Mouse (Mus musculus): ENCODE results near the gene Gm20388. TPM values are rescaled to one million over a fixed set of nuclear protein-coding genes. Genes with fewer than 3 reads are reported as not detected.

The Gm20388 gene
- polyA plus RNA-seq, 1 experiment from 2014 or later = not detected

- Histone ChIP-seq H3K4me2 (ENCODE audit: low read depth, low read length) (no peak overlapping the region), H3K36me3 (ENCODE audit: control insufficient read depth, insufficient read depth, low read length) (no peaks in the 10 kb centered on the region), H3K4me1 (replicated peaks; ENCODE audit: control insufficient read depth, insufficient read depth, low read length) (no peaks in the 10 kb centered on the region), H3K9ac (ENCODE audit: low read length) (no peak overlapping the region), H3K27me3 (ENCODE audit: control insufficient read depth, insufficient read depth, low read depth, low read length) (no peaks in the 10 kb centered on the region), H3K27ac (ENCODE audit: low read length) (no peak overlapping the region), H3K4me3 (ENCODE audit: low read length) (no peak overlapping the region), H3K9me3 (ENCODE audit: control insufficient read depth, low read length) (no peaks in the 10 kb centered on the region)
- WGBS = 45% methylated on average over 10 of the region's 10 CpGs
- no peak for ATAC-seq (ENCODE audit: low read depth)
Measured at GRCm38 (mm10) chr8:121213651-121214050, 1303.0 kb downstream of the Gm20388 start.

- 82% methylated on average over 10 of the region's 10 CpGs for WGBS
- Histone ChIP-seq H3K27me3 (ENCODE audit: control insufficient read depth, insufficient read depth, low read depth, low read length) (no peaks in the 10 kb centered on the region; the same call in 1 of the 2 replicates), H3K4me3 (ENCODE audit: low read length) (no peak overlapping the region), H3K4me1 (replicated peaks; ENCODE audit: control insufficient read depth, insufficient read depth, low read length) (peaks cover 2% of the 10 kb centered on the region; the same call in 1 of the 2 replicates), H3K27ac (ENCODE audit: low read length) (no peak overlapping the region), H3K9ac (ENCODE audit: low read length) (no peak overlapping the region), H3K36me3 (ENCODE audit: control insufficient read depth, insufficient read depth, low read length) (no peaks in the 10 kb centered on the region), H3K9me3 (ENCODE audit: control insufficient read depth, low read length) (no peaks in the 10 kb centered on the region), H3K4me2 (ENCODE audit: low read depth, low read length) (no peak overlapping the region)
- no peak for ATAC-seq (ENCODE audit: low read depth)
Measured at GRCm38 (mm10) chr8:121214975-121215374, 1304.3 kb downstream of the Gm20388 start.

- no peak overlapping the region for H3K9ac ChIP-seq (ENCODE audit: low read length)
- no peaks in the 10 kb centered on the region for H3K9me3 ChIP-seq (ENCODE audit: control insufficient read depth, low read length)
- ATAC-seq (ENCODE audit: low read depth) = no peak
- no peak overlapping the region for H3K4me2 ChIP-seq (ENCODE audit: low read depth, low read length)
- H3K36me3 ChIP-seq (ENCODE audit: control insufficient read depth, insufficient read depth, low read length) = no peaks in the 10 kb centered on the region
- 75% methylated on average over 10 of the region's 10 CpGs for WGBS
- no peak overlapping the region for H3K27ac ChIP-seq (ENCODE audit: low read length)
- H3K4me3 ChIP-seq (ENCODE audit: low read length) = no peak overlapping the region
- H3K27me3 ChIP-seq (ENCODE audit: control insufficient read depth, insufficient read depth, low read depth, low read length) = no peaks in the 10 kb centered on the region; the same call in 1 of the 2 replicates
- peaks cover 7% of the 10 kb centered on the region; the same call in 1 of the 2 replicates for H3K4me1 ChIP-seq (replicated peaks; ENCODE audit: control insufficient read depth, insufficient read depth, low read length)
Measured at GRCm38 (mm10) chr8:121216441-121216949, 1305.9 kb downstream of the Gm20388 start.

GRCm38 (mm10) chr8:121218486-121218885 is 1307.8 kb downstream of the Gm20388 start:
- Histone ChIP-seq H3K4me3 (ENCODE audit: low read length) (no peak overlapping the region), H3K9ac (ENCODE audit: low read length) (no peak overlapping the region), H3K9me3 (ENCODE audit: control insufficient read depth, low read length) (no peaks in the 10 kb centered on the region), H3K27me3 (ENCODE audit: control insufficient read depth, insufficient read depth, low read depth, low read length) (no peaks in the 10 kb centered on the region; the same call in 1 of the 2 replicates), H3K36me3 (ENCODE audit: control insufficient read depth, insufficient read depth, low read length) (no peaks in the 10 kb centered on the region), H3K4me1 (replicated peaks; ENCODE audit: control insufficient read depth, insufficient read depth, low read length) (peaks cover 7% of the 10 kb centered on the region; the same call in 1 of the 2 replicates), H3K4me2 (ENCODE audit: low read depth, low read length) (no peak overlapping the region), H3K27ac (ENCODE audit: low read length) (no peak overlapping the region)
- no peak for ATAC-seq (ENCODE audit: low read depth)
- WGBS = 92% methylated on average over 3 of the region's 3 CpGs

- H3K4me2 ChIP-seq (ENCODE audit: low read depth, low read length) = no peak overlapping the region
- no peak overlapping the region for H3K4me3 ChIP-seq (ENCODE audit: low read length)
- H3K27ac ChIP-seq (ENCODE audit: low read length) = no peak overlapping the region
Measured at GRCm38 (mm10) chr8:121220103-121220899, 1309.7 kb downstream of the Gm20388 start.

GRCm38 (mm10) chr8:121224709-121225108 is 1314.1 kb downstream of the Gm20388 start:
- no peak overlapping the region for H3K9ac ChIP-seq (ENCODE audit: low read length)
- 67% methylated on average over 8 of the region's 8 CpGs for WGBS
- H3K27ac ChIP-seq (ENCODE audit: low read length) = no peak overlapping the region
- H3K36me3 ChIP-seq (ENCODE audit: control insufficient read depth, insufficient read depth, low read length) = no peaks in the 10 kb centered on the region
- peaks cover 5% of the 10 kb centered on the region; the same call in 1 of the 2 replicates for H3K27me3 ChIP-seq (ENCODE audit: control insufficient read depth, insufficient read depth, low read depth, low read length)
- H3K4me2 ChIP-seq (ENCODE audit: low read depth, low read length) = no peak overlapping the region
- no peaks in the 10 kb centered on the region for H3K9me3 ChIP-seq (ENCODE audit: control insufficient read depth, low read length)
- ATAC-seq (ENCODE audit: low read depth) = no peak; the same call in 1 of the 2 replicates
- no peak overlapping the region for H3K4me3 ChIP-seq (ENCODE audit: low read length)
- peaks cover 7% of the 10 kb centered on the region; the same call in 1 of the 2 replicates for H3K4me1 ChIP-seq (replicated peaks; ENCODE audit: control insufficient read depth, insufficient read depth, low read length)

More at GRCm38 (mm10) chr8:121220103-121220899, 1309.7 kb downstream of the Gm20388 start:
- Histone ChIP-seq H3K9me3 (ENCODE audit: control insufficient read depth, low read length) (no peaks in the 10 kb centered on the region), H3K27me3 (ENCODE audit: control insufficient read depth, insufficient read depth, low read depth, low read length) (no peaks in the 10 kb centered on the region; the same call in 1 of the 2 replicates), H3K36me3 (ENCODE audit: control insufficient read depth, insufficient read depth, low read length) (no peaks in the 10 kb centered on the region), H3K4me1 (replicated peaks; ENCODE audit: control insufficient read depth, insufficient read depth, low read length) (peaks cover 7% of the 10 kb centered on the region; the same call in 1 of the 2 replicates), H3K9ac (ENCODE audit: low read length) (no peak overlapping the region)
- WGBS = 17% methylated on average over 33 of the region's 33 CpGs
- ATAC-seq (ENCODE audit: low read depth) = 0 out of 2 replicates have a peak, but pooled peaks have one; percentile 41

- no peak for ATAC-seq (ENCODE audit: low read depth)
- H3K27me3 ChIP-seq (ENCODE audit: control insufficient read depth, insufficient read depth, low read depth, low read length) = peaks cover 5% of the 10 kb centered on the region; the same call in 1 of the 2 replicates
- no peak overlapping the region for H3K4me3 ChIP-seq (ENCODE audit: low read length)
- 65% methylated on average over 18 of the region's 18 CpGs for WGBS
- H3K4me2 ChIP-seq (ENCODE audit: low read depth, low read length) = no peak overlapping the region
- no peak overlapping the region for H3K27ac ChIP-seq (ENCODE audit: low read length)
- H3K4me1 ChIP-seq (replicated peaks; ENCODE audit: control insufficient read depth, insufficient read depth, low read length) = no peaks in the 10 kb centered on the region
- no peaks in the 10 kb centered on the region for H3K9me3 ChIP-seq (ENCODE audit: control insufficient read depth, low read length)
- H3K9ac ChIP-seq (ENCODE audit: low read length) = no peak overlapping the region
- no peaks in the 10 kb centered on the region for H3K36me3 ChIP-seq (ENCODE audit: control insufficient read depth, insufficient read depth, low read length)
Measured at GRCm38 (mm10) chr8:121227756-121228155, 1317.1 kb downstream of the Gm20388 start.

GRCm38 (mm10) chr8:121228892-121229291 is 1318.3 kb downstream of the Gm20388 start:
- Histone ChIP-seq H3K9me3 (ENCODE audit: control insufficient read depth, low read length) (no peaks in the 10 kb centered on the region), H3K27ac (ENCODE audit: low read length) (no peak overlapping the region), H3K9ac (ENCODE audit: low read length) (no peak overlapping the region), H3K36me3 (ENCODE audit: control insufficient read depth, insufficient read depth, low read length) (no peaks in the 10 kb centered on the region), H3K4me1 (replicated peaks; ENCODE audit: control insufficient read depth, insufficient read depth, low read length) (no peaks in the 10 kb centered on the region), H3K27me3 (ENCODE audit: control insufficient read depth, insufficient read depth, low read depth, low read length) (peaks cover 5% of the 10 kb centered on the region; the same call in 1 of the 2 replicates), H3K4me2 (ENCODE audit: low read depth, low read length) (no peak overlapping the region), H3K4me3 (ENCODE audit: low read length) (no peak overlapping the region)
- 62% methylated on average over 3 of the region's 3 CpGs for WGBS
- ATAC-seq (ENCODE audit: low read depth) = no peak

GRCm38 (mm10) chr8:121229550-121229949 is 1318.9 kb downstream of the Gm20388 start:
- Histone ChIP-seq H3K27me3 (ENCODE audit: control insufficient read depth, insufficient read depth, low read depth, low read length) (peaks cover 5% of the 10 kb centered on the region; the same call in 1 of the 2 replicates), H3K4me2 (ENCODE audit: low read depth, low read length) (no peak overlapping the region), H3K9ac (ENCODE audit: low read length) (no peak overlapping the region), H3K4me3 (ENCODE audit: low read length) (no peak overlapping the region), H3K27ac (ENCODE audit: low read length) (no peak overlapping the region), H3K4me1 (replicated peaks; ENCODE audit: control insufficient read depth, insufficient read depth, low read length) (no peaks in the 10 kb centered on the region), H3K36me3 (ENCODE audit: control insufficient read depth, insufficient read depth, low read length) (no peaks in the 10 kb centered on the region), H3K9me3 (ENCODE audit: control insufficient read depth, low read length) (no peaks in the 10 kb centered on the region)
- no peak; the same call in 1 of the 2 replicates for ATAC-seq (ENCODE audit: low read depth)
- WGBS = 17% methylated on average over 7 of the region's 7 CpGs
